Mouse (Mus musculus) c-Kit-negative CD71-positive TER-119-positive erythroid progenitor cells, embryonic 14.5 days (primary cell): ENCODE data around the gene AC161166.1.

Experiments
- DNase-seq: peaks from one replicate; pipeline ENCODE4 v3.0.0-alpha.2; 2013; ENCODE audit warnings: low read depth, low spot score

The AC161166.1 gene

DNA sequence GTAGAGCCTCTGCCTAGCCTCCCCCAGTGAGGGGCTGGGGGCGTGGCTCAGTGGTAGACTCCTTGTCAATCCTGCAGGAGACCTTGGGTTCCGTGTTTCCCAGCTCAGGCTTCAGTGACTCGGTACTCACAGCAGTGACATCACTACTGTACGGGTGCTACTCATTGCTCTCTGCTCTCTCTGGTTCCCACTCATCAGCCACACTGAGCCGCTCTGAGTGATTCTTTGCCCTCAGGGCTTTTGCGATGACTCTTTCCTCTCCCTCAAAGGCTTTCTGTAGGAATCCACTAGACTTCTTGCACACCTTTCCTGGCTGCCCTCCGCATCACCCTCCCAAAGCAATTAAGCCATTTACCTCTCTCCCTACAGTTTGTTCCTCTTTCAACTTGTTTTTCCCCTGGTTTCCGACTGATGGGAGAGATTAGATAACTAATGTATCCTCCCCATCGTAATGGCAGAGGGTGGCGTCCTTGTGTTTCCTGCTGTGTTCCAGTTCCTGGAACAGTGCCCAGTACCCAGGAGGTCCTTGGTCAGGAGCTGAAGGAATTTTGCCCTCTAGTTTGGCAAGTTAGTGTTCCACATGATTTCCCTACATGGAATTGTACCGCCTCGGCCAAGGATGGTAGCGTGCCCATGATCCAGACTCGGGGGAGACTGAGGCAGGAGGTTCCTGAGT is 50.7 kb downstream of the AC161166.1 start:
- DNase-seq, result no peak
